Mouse (Mus musculus) E14TG2a.4 (cell line): ENCODE results near the gene Ptpn14.

Source experiments
- CTCF ChIP-seq: conservative IDR thresholded peaks from 2 replicates; pipeline ENCODE4 v1.5.1; 2014; ENCODE audit warnings: low read length
- NANOG ChIP-seq: IDR thresholded peaks from 2 replicates; pipeline ENCODE4 v1.6.1; 2014; ENCODE audit warnings: borderline replicate concordance, low read length, mixed read lengths

- TF ChIP-seq CTCF (no peak), NANOG (no peak)
Observed at GRCm38 (mm10) chr1:189703591-189703990, 24.5 kb upstream of the Ptpn14 start.
